Mouse (Mus musculus) left cerebral cortex, postnatal 36 days (tissue): ENCODE data around the gene Ift43. TPM values are rescaled to one million over a fixed set of nuclear protein-coding genes. Genes with fewer than 3 reads are reported as not detected.

Source experiments
- DNase-seq, 2 experiments: peaks; one replicate each; pipeline ENCODE4 v3.0.0; 2021 to 2022; ENCODE audit warnings: low spot score in 2 of 2, mixed read lengths in 1 of 2
- intact Hi-C: fragments of 180-260 bp; cut with DNase I; formaldehyde crosslinking; loops from one replicate; pipeline ENCODE4 v1.15.1; 2025
- total RNA-seq, 2 experiments: library from RNA; stranded (reverse); gene quantifications; 2 replicates each; pipeline ENCODE4 v1.2.3; 2021

The Ift43 gene
- total RNA-seq, 2 experiments from 2014 or later: 14.4 to 15.8 TPM

GRCm38 (mm10) chr12:86203443-86204057 lies 121.2 kb downstream of the Ift43 start:
- intact Hi-C loops: no loop called here
- no peak for DNase-seq

GRCm38 (mm10) chr12:86211099-86211520 lies 128.8 kb downstream of the Ift43 start:
- no peak for DNase-seq
- intact Hi-C loops: no loop called here

Other genes with a start within 250 kb of the Ift43 start
- gene Tgfb3, start 3.5 kb upstream of the Ift43 start, total RNA-seq: 10 to 100 TPM; 12.7 to 13.9 TPM
- 10 to 100 TPM; 35.6 to 36.5 TPM for gene Gpatch2l, start 159.3 kb downstream of the Ift43 start, total RNA-seq